Mouse (Mus musculus) heart, embryonic 12.5 days (tissue): Measurements from ENCODE around the gene Slc7a8. TPM values are rescaled to one million over a fixed set of nuclear protein-coding genes. Genes with fewer than 3 reads are reported as not detected.
A peak's percentile ranks its signal among the peaks of the same experiment; 100 is the strongest.

Source experiments
- ATAC-seq: fragments of 200-750 bp; cut with Nextera tagmentation; 2 replicates; pipeline ENCODE4 v1.8.0; 2017; ENCODE audit warnings: moderate TSS enrichment, moderate library complexity; ENCODE audit not compliant: insufficient number of reproducible peaks, low FRiP score
- H3K27ac ChIP-seq: fragments of 300-500 bp; sonication (generic); 2 replicates; pipeline ENCODE4 v1.5.1; 2016; ENCODE audit warnings: mild to moderate bottlenecking, moderate library complexity; ENCODE audit not compliant: poor library complexity, severe bottlenecking
- H3K27me3 ChIP-seq: fragments of 300-500 bp; sonication (generic); replicated peaks from 2 replicates; pipeline ENCODE4 v1.6.1; 2016; ENCODE audit warnings: mild to moderate bottlenecking, moderate library complexity
- H3K36me3 ChIP-seq: fragments of 300-500 bp; sonication (generic); 2 replicates; pipeline ENCODE4 v1.6.1; 2016; ENCODE audit warnings: mild to moderate bottlenecking, moderate library complexity
- H3K4me1 ChIP-seq: fragments of 300-500 bp; sonication (generic); replicated peaks from 2 replicates; pipeline ENCODE4 v1.6.1; 2016; ENCODE audit warnings: mild to moderate bottlenecking
- H3K4me2 ChIP-seq: fragments of 300-500 bp; sonication (generic); 2 replicates; pipeline ENCODE4 v1.6.1; 2016; ENCODE audit warnings: mild to moderate bottlenecking, moderate library complexity
- H3K4me3 ChIP-seq: fragments of 300-500 bp; sonication (generic); 2 replicates; pipeline ENCODE4 v1.5.1; 2016; ENCODE audit warnings: mild to moderate bottlenecking
- H3K9ac ChIP-seq: fragments of 300-500 bp; sonication (generic); 2 replicates; pipeline ENCODE4 v1.6.1; 2016; ENCODE audit warnings: mild to moderate bottlenecking, moderate library complexity
- H3K9me3 ChIP-seq: fragments of 300-500 bp; sonication (generic); replicated peaks from 2 replicates; pipeline ENCODE4 v1.6.1; 2016; ENCODE audit warnings: mild to moderate bottlenecking, moderate library complexity
- WGBS: fragments of 180-500 bp; shearing (Covaris S2); methylation state at CpG from one replicate; pipeline ENCODE4 v1.1.7; 2016; 5-methylcytosine and 5-hydroxymethylcytosine counted together
- polyA plus RNA-seq: library from polyadenylated mRNA; unstranded; fragments of >200 nt; fragmentation: Nextera tagmentation; extraction: Ambion mirVana; gene quantifications from 2 replicates; pipeline ENCODE4 v1.2.1, GENCODE M21; 2016

The Slc7a8 gene
- 4.4 and 4.7 TPM in 2 replicates for polyA plus RNA-seq

GRCm38 (mm10) chr14:54781610-54782365 lies at the start of gene Slc7a8:
Gene Slc7a8, minus strand, starts transcription at chr14:54781946.
- Histone ChIP-seq H3K36me3 (no peaks in the 10 kb centered on the region), H3K27me3 (peaks cover 6% of the 10 kb centered on the region), H3K4me3 (peak within 1 kb of the TSS; percentile 57), H3K27ac (no peak within 1 kb of the TSS), H3K9ac (peak within 1 kb of the TSS; percentile 58), H3K4me1 (peaks cover 5% of the 10 kb centered on the region), H3K9me3 (no peaks in the 10 kb centered on the region), H3K4me2 (peak within 1 kb of the TSS; percentile 87)
- WGBS = 3% methylated on average over 37 of the region's 37 CpGs
- ATAC-seq = 0 out of 2 replicates have a peak, but pooled peaks have one; percentile 22

GRCm38 (mm10) chr14:54823716-54824115 lies 42.0 kb upstream of the Slc7a8 start:
- Histone ChIP-seq H3K27me3 (peaks cover 3% of the 10 kb centered on the region; the same call in 1 of the 2 replicates), H3K4me3 (no peak overlapping the region), H3K4me2 (no peak overlapping the region), H3K36me3 (no peaks in the 10 kb centered on the region), H3K4me1 (no peaks in the 10 kb centered on the region), H3K27ac (no peak overlapping the region), H3K9me3 (no peaks in the 10 kb centered on the region), H3K9ac (no peak overlapping the region)
- 81% methylated on average over 1 of the region's 1 CpGs for WGBS
- no peak for ATAC-seq

GRCm38 (mm10) chr14:54822301-54822700 lies 40.6 kb upstream of the Slc7a8 start:
- H3K9me3 ChIP-seq = no peaks in the 10 kb centered on the region
- H3K27me3 ChIP-seq = peaks cover 3% of the 10 kb centered on the region; the same call in 1 of the 2 replicates
- H3K36me3 ChIP-seq = no peaks in the 10 kb centered on the region
- WGBS = 88% methylated on average over 2 of the region's 2 CpGs
- no peaks in the 10 kb centered on the region for H3K4me1 ChIP-seq
- ATAC-seq = no peak
- no peak overlapping the region for H3K9ac ChIP-seq
- H3K4me3 ChIP-seq = no peak overlapping the region
- no peak overlapping the region for H3K4me2 ChIP-seq
- H3K27ac ChIP-seq = no peak overlapping the region

- Histone ChIP-seq H3K27ac (no peak overlapping the region), H3K9me3 (no peaks in the 10 kb centered on the region)
- 51% methylated on average over 2 of the region's 2 CpGs for WGBS
Observed at GRCm38 (mm10) chr14:54817791-54818190, 36.0 kb upstream of the Slc7a8 start.

GRCm38 (mm10) chr14:54815737-54816136 lies 34.0 kb upstream of the Slc7a8 start:
- H3K27ac ChIP-seq = no peak overlapping the region
- WGBS = 39% methylated on average over 3 of the region's 3 CpGs

More at GRCm38 (mm10) chr14:54817791-54818190, 36.0 kb upstream of the Slc7a8 start:
- no peak overlapping the region for H3K4me3 ChIP-seq
- peaks cover 3% of the 10 kb centered on the region; the same call in 1 of the 2 replicates for H3K27me3 ChIP-seq
- H3K9ac ChIP-seq = no peak overlapping the region
- H3K4me2 ChIP-seq = no peak overlapping the region
- no peaks in the 10 kb centered on the region for H3K4me1 ChIP-seq
- ATAC-seq = no peak
- no peaks in the 10 kb centered on the region for H3K36me3 ChIP-seq

GRCm38 (mm10) chr14:54813991-54814390 lies 32.2 kb upstream of the Slc7a8 start, which contains the start of gene Rnf212b:
Gene Rnf212b, plus strand, starts transcription at chr14:54814141.
- Histone ChIP-seq H3K4me2 (no peak within 1 kb of the TSS), H3K9ac (no peak within 1 kb of the TSS), H3K27me3 (no peaks in the 10 kb centered on the region), H3K27ac (no peak within 1 kb of the TSS), H3K36me3 (no peaks in the 10 kb centered on the region), H3K4me3 (no peak within 1 kb of the TSS), H3K9me3 (no peaks in the 10 kb centered on the region), H3K4me1 (peaks cover 14% of the 10 kb centered on the region)
- ATAC-seq = no peak
- WGBS = 75% methylated on average over 29 of the region's 29 CpGs

More at GRCm38 (mm10) chr14:54815737-54816136, 34.0 kb upstream of the Slc7a8 start:
- Histone ChIP-seq H3K9ac (no peak overlapping the region), H3K36me3 (no peaks in the 10 kb centered on the region), H3K4me3 (no peak overlapping the region), H3K27me3 (no peaks in the 10 kb centered on the region; the same call in 1 of the 2 replicates), H3K4me2 (no peak overlapping the region), H3K4me1 (no peaks in the 10 kb centered on the region), H3K9me3 (no peaks in the 10 kb centered on the region)
- ATAC-seq = no peak

- H3K9me3 ChIP-seq = no peaks in the 10 kb centered on the region
- peak; percentile 64 for ATAC-seq
Observed at GRCm38 (mm10) chr14:54809668-54810033, 27.9 kb upstream of the Slc7a8 start.

GRCm38 (mm10) chr14:54808718-54809667 lies 27.2 kb upstream of the Slc7a8 start:
- Histone ChIP-seq H3K4me3 (no peak overlapping the region), H3K9ac (no peak overlapping the region), H3K4me1 (peaks cover 16% of the 10 kb centered on the region), H3K27ac (peak overlapping the region; percentile 80), H3K9me3 (no peaks in the 10 kb centered on the region), H3K36me3 (no peaks in the 10 kb centered on the region), H3K27me3 (no peaks in the 10 kb centered on the region), H3K4me2 (0 out of 2 replicates have a peak overlapping the region, but pooled peaks have one; percentile 1)
- WGBS = 33% methylated on average over 4 of the region's 4 CpGs
- ATAC-seq = no peak

More at GRCm38 (mm10) chr14:54809668-54810033, 27.9 kb upstream of the Slc7a8 start:
- H3K36me3 ChIP-seq = no peaks in the 10 kb centered on the region
- H3K27ac ChIP-seq = peak overlapping the region; percentile 80
- WGBS = 27% methylated on average over 3 of the region's 3 CpGs
- 0 out of 2 replicates have a peak overlapping the region, but pooled peaks have one; percentile 1 for H3K4me2 ChIP-seq
- H3K27me3 ChIP-seq = no peaks in the 10 kb centered on the region
- H3K4me1 ChIP-seq = peaks cover 16% of the 10 kb centered on the region
- H3K9ac ChIP-seq = no peak overlapping the region
- no peak overlapping the region for H3K4me3 ChIP-seq

- Histone ChIP-seq H3K9me3 (no peaks in the 10 kb centered on the region), H3K27ac (no peak overlapping the region), H3K27me3 (no peaks in the 10 kb centered on the region), H3K4me1 (peaks cover 21% of the 10 kb centered on the region), H3K4me2 (no peak overlapping the region), H3K4me3 (no peak overlapping the region), H3K36me3 (no peaks in the 10 kb centered on the region), H3K9ac (no peak overlapping the region)
- no peak for ATAC-seq
- 63% methylated on average over 4 of the region's 4 CpGs for WGBS
Observed at GRCm38 (mm10) chr14:54806124-54806523, 24.4 kb upstream of the Slc7a8 start.

- H3K4me1 ChIP-seq = peaks cover 15% of the 10 kb centered on the region
- H3K36me3 ChIP-seq = no peaks in the 10 kb centered on the region
- H3K9me3 ChIP-seq = no peaks in the 10 kb centered on the region
- no peak overlapping the region for H3K27ac ChIP-seq
- 60% methylated on average over 4 of the region's 4 CpGs for WGBS
- no peak overlapping the region for H3K9ac ChIP-seq
- no peak for ATAC-seq
- no peaks in the 10 kb centered on the region for H3K27me3 ChIP-seq
- no peak overlapping the region for H3K4me2 ChIP-seq
- no peak overlapping the region for H3K4me3 ChIP-seq
Observed at GRCm38 (mm10) chr14:54802428-54802827, 20.7 kb upstream of the Slc7a8 start.

- Histone ChIP-seq H3K4me1 (peaks cover 21% of the 10 kb centered on the region), H3K27ac (peak overlapping the region; percentile 11; the same call in 1 of the 2 replicates), H3K4me2 (no peak overlapping the region), H3K27me3 (no peaks in the 10 kb centered on the region), H3K36me3 (no peaks in the 10 kb centered on the region), H3K4me3 (no peak overlapping the region), H3K9me3 (no peaks in the 10 kb centered on the region), H3K9ac (no peak overlapping the region)
- ATAC-seq = no peak
- 39% methylated on average over 10 of the region's 10 CpGs for WGBS
Observed at GRCm38 (mm10) chr14:54799686-54800085, 17.9 kb upstream of the Slc7a8 start.
